Mouse (Mus musculus) G1E (cell line): ENCODE results near the gene Fads2.

Source experiments
- CTCF ChIP-seq: IDR thresholded peaks from 2 replicates; pipeline ENCODE4 v1.5.1; 2012; ENCODE audit warnings: low read depth, low read length, inconsistent platforms, mixed read lengths
- GATA1 ChIP-seq: IDR thresholded peaks from 2 replicates; pipeline ENCODE4 v1.6.1; 2012; ENCODE audit warnings: borderline replicate concordance, low read length, inconsistent platforms, mixed read lengths

DNA sequence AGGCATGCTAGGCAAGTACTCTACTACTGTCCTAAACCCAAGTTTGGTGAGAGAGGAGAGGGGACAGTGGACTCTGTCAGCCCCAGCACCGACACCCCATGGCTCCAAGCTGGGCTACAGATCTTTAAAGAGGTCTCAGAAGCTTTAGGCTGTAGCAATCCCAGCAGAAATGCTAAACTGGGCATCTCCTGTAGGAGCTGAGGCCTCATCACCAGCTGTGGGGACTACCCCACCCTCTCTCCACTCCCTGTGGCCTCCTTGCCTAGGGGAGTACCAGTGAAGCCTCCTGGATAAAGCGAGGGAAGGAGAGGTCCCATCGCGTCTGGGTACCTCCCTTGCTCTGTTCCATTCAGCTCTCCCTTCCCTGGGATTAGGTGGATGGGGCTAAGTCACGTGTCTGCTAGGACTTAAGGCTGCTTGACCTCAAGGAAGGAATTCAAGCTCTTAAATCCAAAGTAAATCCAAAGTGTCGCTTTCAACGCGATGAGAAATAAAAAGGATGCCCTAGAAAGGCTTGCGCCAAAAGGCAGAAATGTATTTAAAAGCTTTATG lies 42.6 kb downstream of the Fads2 start:
- no peak for TF ChIP-seq CTCF
- no peak for TF ChIP-seq GATA1
